Mouse (Mus musculus) myocyte (in vitro differentiated cells): ENCODE results near the gene Fam43b.

Experiments used
- E2F4 ChIP-seq: IDR thresholded peaks from one replicate; pipeline ENCODE4 v1.6.1; 2011; ENCODE audit warnings: mild to moderate bottlenecking, control low read depth, moderate library complexity; ENCODE audit not compliant: insufficient read depth
- MAX ChIP-seq: IDR thresholded peaks from one replicate; pipeline ENCODE4 v1.6.1; 2011; ENCODE audit warnings: low read depth, mild to moderate bottlenecking, control low read depth
- MYOG ChIP-seq, 3 experiments: IDR thresholded peaks; one replicate each; pipeline ENCODE4 v1.6.1; 2011; ENCODE audit warnings: control low read depth in 2 of 3, low read depth in 2 of 3, mild to moderate bottlenecking in 2 of 3; ENCODE audit not compliant: insufficient read length in 2 of 3, control insufficient read depth in 1 of 3, insufficient read depth in 1 of 3
- POLR2A ChIP-seq: IDR thresholded peaks from one replicate; pipeline ENCODE4 v1.6.1; 2011; ENCODE audit warnings: low read depth, mild to moderate bottlenecking, control low read depth, moderate library complexity; ENCODE audit not compliant: insufficient read length
- POLR2AphosphoS2 ChIP-seq: IDR thresholded peaks from one replicate; pipeline ENCODE4 v1.6.1; 2011; ENCODE audit warnings: low read depth, control low read depth; ENCODE audit not compliant: insufficient read length
- USF1 ChIP-seq: IDR thresholded peaks from one replicate; pipeline ENCODE4 v1.6.1; 2011; ENCODE audit warnings: low read depth, mild to moderate bottlenecking, control low read depth, moderate library complexity

DNA sequence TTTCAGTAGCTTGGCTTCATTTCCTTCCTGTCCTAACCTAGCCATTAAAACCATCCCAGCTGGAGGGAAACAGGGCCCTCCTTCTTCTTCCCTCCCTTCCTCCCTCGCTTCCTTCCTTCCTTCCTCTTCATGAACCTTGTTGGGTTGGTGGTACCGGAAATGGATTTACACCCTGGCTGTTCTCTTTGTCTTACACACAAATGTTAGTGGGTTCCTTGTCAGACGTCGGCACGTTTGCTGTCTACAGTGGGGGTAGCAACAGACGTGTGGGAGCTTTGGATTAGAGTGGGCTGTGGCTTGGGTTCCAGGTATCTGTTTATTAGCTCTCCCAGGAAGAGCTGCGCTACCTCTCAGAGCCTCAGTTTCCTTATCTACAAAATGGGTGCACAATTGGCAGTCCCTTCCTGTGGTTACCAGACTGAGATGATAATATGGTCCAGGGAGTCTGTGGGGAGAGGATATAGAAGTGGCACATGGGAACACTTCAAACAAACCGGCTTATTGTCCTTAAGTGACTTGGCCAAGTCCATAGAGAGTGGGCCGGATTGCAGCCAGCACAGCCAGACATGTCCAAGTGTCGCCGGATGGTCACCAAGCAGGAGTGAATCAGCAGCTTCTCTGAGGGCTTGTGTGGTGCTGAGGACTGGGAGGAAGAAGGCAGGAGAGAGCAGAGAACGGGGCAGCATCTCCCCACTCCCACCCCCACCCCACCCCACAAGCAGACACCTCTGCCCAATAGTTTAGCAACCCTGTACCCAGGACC lies 27.6 kb downstream of the Fam43b start:
- TF ChIP-seq POLR2A (no peak), E2F4 (no peak), USF1 (no peak), MAX (no peak), MYOG (IDR thresholded peaks at IDR 0.05; ENCODE audit: control insufficient read depth in 1 of 3, insufficient read depth in 1 of 3, insufficient read length in 2 of 3, low read depth in 2 of 3) (no peak), POLR2AphosphoS2 (no peak)
